Mouse (Mus musculus) lung, postnatal 0 days (tissue): ENCODE measurements around the gene Pcp4. TPM values are rescaled to one million over a fixed set of nuclear protein-coding genes. Genes with fewer than 3 reads are reported as not detected.

Experiments
- ATAC-seq: fragments of 200-750 bp; cut with Nextera tagmentation; 2 replicates; pipeline ENCODE4 v1.8.0; 2017; ENCODE audit warnings: moderate library complexity
- DNase-seq: peaks from one replicate; pipeline ENCODE4 v3.0.0-alpha.2; 2016; ENCODE audit warnings: low spot score
- H3K27ac ChIP-seq: fragments of 300-500 bp; sonication (generic); 2 replicates; pipeline ENCODE4 v1.5.1; 2014; ENCODE audit warnings: antibody characterized with exemption, mild to moderate bottlenecking, low read length, mixed read lengths
- H3K27me3 ChIP-seq: fragments of 300-500 bp; sonication (generic); replicated peaks from 2 replicates; pipeline ENCODE4 v1.6.1; 2014; ENCODE audit warnings: low read length, mixed read lengths; ENCODE audit not compliant: insufficient read depth
- H3K36me3 ChIP-seq: fragments of 300-500 bp; sonication (generic); 2 replicates; pipeline ENCODE4 v1.6.1; 2014; ENCODE audit warnings: low read length, mixed read lengths; ENCODE audit not compliant: insufficient read depth
- H3K4me1 ChIP-seq: fragments of 300-500 bp; sonication (generic); 2 replicates; pipeline ENCODE4 v1.6.1; 2014; ENCODE audit warnings: antibody characterized with exemption, low read depth, low read length, mixed read lengths; ENCODE audit not compliant: insufficient read depth
- H3K4me2 ChIP-seq: fragments of 300-500 bp; sonication (generic); replicated peaks from 2 replicates; pipeline ENCODE4 v1.6.1; 2014; ENCODE audit warnings: low read depth, mild to moderate bottlenecking, low read length, moderate library complexity, mixed read lengths
- H3K4me3 ChIP-seq: fragments of 300-500 bp; sonication (generic); 2 replicates; pipeline ENCODE4 v1.5.1; 2014; ENCODE audit warnings: low read depth, low read length
- H3K9ac ChIP-seq: fragments of 300-500 bp; sonication (generic); replicated peaks from 2 replicates; pipeline ENCODE4 v1.6.1; 2014; ENCODE audit warnings: low read depth, mild to moderate bottlenecking
- H3K9me3 ChIP-seq: fragments of 300-500 bp; sonication (generic); 2 replicates; pipeline ENCODE4 v1.6.1; 2016; ENCODE audit warnings: low read length, mixed read lengths
- CTCF ChIP-seq: IDR thresholded peaks from 2 replicates; pipeline ENCODE4 v1.5.1; 2016; ENCODE audit warnings: antibody characterized with exemption, mild to moderate bottlenecking
- EP300 ChIP-seq: IDR thresholded peaks from 2 replicates; pipeline ENCODE4 v1.6.1; 2016; ENCODE audit warnings: antibody characterized with exemption, mild to moderate bottlenecking, control low read depth
- WGBS: fragments of 180-500 bp; shearing (Covaris S2); extraction: QIAGEN DNeasy Blood & Tissue Kit; methylation state at CpG from one replicate; pipeline ENCODE4 v1.1.7; 2014; 5-methylcytosine and 5-hydroxymethylcytosine counted together
- polyA plus RNA-seq: library from polyadenylated mRNA; unstranded; fragments of >200 nt; fragmentation: Nextera tagmentation; extraction: Ambion mirVana; gene quantifications from 2 replicates; pipeline ENCODE4 v1.2.1, GENCODE M21; 2015

Pcp4 gene
- polyA plus RNA-seq, 1 experiment from 2014 or later, result 0.60 TPM

DNA sequence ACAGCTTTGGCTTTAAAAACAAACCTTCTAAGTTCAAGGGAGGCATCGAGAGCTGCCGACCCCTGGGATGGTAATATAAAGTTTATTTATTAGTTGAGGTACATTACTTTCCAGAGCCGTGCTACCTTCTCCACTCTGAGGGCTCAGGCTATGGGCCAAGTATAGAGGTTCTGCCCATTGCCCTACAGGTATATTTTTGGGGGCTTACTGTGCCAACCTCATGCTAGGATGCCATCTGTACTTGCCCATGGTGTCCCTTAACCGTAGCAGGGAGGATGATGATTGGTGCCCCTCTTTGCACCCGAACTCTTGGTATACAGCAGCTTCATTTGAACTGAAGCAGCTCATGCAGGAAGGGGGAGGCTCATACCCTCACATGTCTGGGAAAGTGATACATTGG lies 9.8 kb upstream of the Pcp4 start:
- Histone ChIP-seq H3K36me3 (no peaks in the 10 kb centered on the region), H3K4me2 (no peak overlapping the region), H3K9me3 (no peaks in the 10 kb centered on the region), H3K27me3 (no peaks in the 10 kb centered on the region), H3K4me1 (no peaks in the 10 kb centered on the region), H3K9ac (no peak overlapping the region), H3K27ac (no peak overlapping the region), H3K4me3 (no peak overlapping the region)
- ATAC-seq, result no peak
- WGBS, result 79% methylated on average over 5 of the region's 5 CpGs
- TF ChIP-seq EP300, result no peak
- no peak for TF ChIP-seq CTCF
- DNase-seq, result no peak

DNA sequence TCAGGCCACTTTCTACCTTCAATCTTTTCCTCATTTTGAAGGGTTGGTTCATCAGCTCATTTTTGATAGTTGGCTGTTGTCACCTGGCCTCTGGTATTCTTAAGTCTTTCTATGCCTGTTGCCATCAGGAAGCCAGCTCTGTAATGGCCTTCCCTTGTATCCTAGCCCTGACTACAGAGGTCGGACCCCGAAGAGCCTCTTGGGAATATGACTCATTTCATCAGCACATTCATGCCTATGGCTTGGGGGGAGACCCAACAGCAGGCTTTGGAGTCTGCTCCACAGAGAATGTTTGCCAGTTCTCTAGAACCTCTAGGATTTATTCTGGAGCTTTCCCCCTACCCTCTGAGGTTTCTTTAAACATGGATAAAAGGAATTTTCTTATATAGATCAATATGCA lies 8.1 kb upstream of the Pcp4 start:
- WGBS, result 80% methylated on average over 2 of the region's 2 CpGs
- Histone ChIP-seq H3K4me1 (no peaks in the 10 kb centered on the region), H3K27ac (no peak overlapping the region), H3K4me3 (no peak overlapping the region), H3K9me3 (no peaks in the 10 kb centered on the region), H3K9ac (no peak overlapping the region), H3K4me2 (no peak overlapping the region), H3K27me3 (no peaks in the 10 kb centered on the region), H3K36me3 (no peaks in the 10 kb centered on the region)
- ATAC-seq (no peak), DNase-seq (no peak)
- no peak for TF ChIP-seq EP300
- TF ChIP-seq CTCF, result no peak

DNA sequence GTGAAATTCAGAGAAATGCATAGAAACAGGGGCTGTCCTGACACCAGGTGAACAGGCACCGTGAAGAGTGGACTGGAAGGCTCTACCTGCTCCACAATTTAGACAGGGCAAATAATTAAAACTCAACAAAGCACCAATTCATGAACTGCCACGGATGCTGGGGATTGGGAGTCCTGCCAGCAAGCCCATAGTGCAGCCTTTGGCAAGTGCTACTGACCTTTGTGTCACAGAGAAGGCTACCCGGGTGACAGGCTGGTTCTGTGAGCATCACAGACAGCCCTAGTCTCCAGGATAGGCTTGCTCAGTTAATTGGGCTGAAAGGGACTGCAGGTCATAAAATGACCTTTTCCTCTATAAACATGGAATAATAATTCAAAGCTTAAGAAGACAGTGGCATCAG lies 6.6 kb upstream of the Pcp4 start:
- DNase-seq, result no peak
- Histone ChIP-seq H3K36me3 (no peaks in the 10 kb centered on the region), H3K4me2 (no peak overlapping the region), H3K27ac (no peak overlapping the region), H3K9me3 (no peaks in the 10 kb centered on the region), H3K27me3 (no peaks in the 10 kb centered on the region), H3K4me1 (no peaks in the 10 kb centered on the region), H3K9ac (no peak overlapping the region), H3K4me3 (no peak overlapping the region)
- ATAC-seq, result no peak
- no peak for TF ChIP-seq CTCF
- no peak for TF ChIP-seq EP300
- 36% methylated on average over 3 of the region's 3 CpGs for WGBS

DNA sequence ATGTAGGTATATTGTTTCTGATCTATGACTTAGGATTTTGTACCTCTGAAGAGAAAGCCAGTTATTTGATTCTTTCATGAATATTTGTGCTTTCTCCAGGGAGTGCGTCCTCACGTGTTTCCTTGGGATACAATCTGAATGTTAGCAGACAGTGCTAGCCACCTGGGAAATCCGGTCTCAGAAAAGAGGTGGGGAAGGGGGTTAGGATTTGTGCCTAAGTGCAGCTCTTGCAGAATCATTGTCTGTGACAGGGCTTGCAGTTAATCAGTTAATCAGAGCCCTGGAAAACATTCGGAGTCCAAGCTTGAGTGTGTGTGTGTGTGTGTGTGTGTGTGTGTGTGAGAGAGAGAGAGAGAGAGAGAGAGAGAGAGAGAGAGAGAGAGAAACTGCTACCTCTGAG lies 605 bp downstream of the Pcp4 start:
- Histone ChIP-seq H3K9me3 (no peaks in the 10 kb centered on the region), H3K4me1 (no peaks in the 10 kb centered on the region; the same call in 1 of the 2 replicates), H3K4me3 (no peak overlapping the region), H3K4me2 (no peak overlapping the region), H3K27me3 (no peaks in the 10 kb centered on the region), H3K9ac (no peak overlapping the region), H3K36me3 (no peaks in the 10 kb centered on the region), H3K27ac (no peak overlapping the region)
- TF ChIP-seq EP300 (no peak), CTCF (no peak)
- DNase-seq (no peak), ATAC-seq (no peak)
- WGBS, result 46% methylated on average over 4 of the region's 4 CpGs

GRCm38 (mm10) chr16:96468698-96469097 lies 1.3 kb downstream of the Pcp4 start:
- DNase-seq (no peak), ATAC-seq (no peak)
- Histone ChIP-seq H3K9me3 (no peaks in the 10 kb centered on the region), H3K4me2 (no peak overlapping the region), H3K4me1 (no peaks in the 10 kb centered on the region; the same call in 1 of the 2 replicates), H3K4me3 (no peak overlapping the region), H3K36me3 (no peaks in the 10 kb centered on the region), H3K27me3 (no peaks in the 10 kb centered on the region), H3K27ac (no peak overlapping the region), H3K9ac (no peak overlapping the region)
- WGBS, result 65% methylated on average over 4 of the region's 4 CpGs
- TF ChIP-seq EP300 (no peak), CTCF (no peak)

DNA sequence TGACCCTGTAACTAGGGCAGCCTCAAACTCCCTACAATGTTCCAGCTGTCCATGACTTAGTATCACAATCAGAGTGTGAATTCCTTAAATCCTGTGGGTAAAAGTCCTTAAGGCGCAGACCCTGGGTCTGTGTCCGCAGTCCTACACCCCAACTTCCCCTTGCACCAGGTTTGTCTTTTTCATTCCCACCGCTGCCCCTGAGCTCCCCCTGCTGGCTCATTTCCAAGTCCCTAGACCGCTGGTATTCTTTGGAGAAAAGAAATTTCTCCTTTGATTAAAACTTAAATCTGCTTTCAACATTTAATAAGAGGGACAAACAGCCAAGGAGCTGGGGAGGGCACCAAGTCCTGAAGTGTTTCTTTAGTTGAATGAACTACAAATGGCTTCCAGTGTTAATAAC lies 2.2 kb downstream of the Pcp4 start:
- H3K4me2 ChIP-seq, result no peak overlapping the region
- H3K9me3 ChIP-seq, result no peaks in the 10 kb centered on the region
- H3K36me3 ChIP-seq, result no peaks in the 10 kb centered on the region
- no peak overlapping the region for H3K27ac ChIP-seq
- WGBS, result 36% methylated on average over 4 of the region's 4 CpGs
- TF ChIP-seq CTCF, result peak; percentile 30
- TF ChIP-seq EP300, result no peak
- no peak for DNase-seq
- ATAC-seq, result no peak
- H3K4me1 ChIP-seq, result no peaks in the 10 kb centered on the region; the same call in 1 of the 2 replicates
- no peak overlapping the region for H3K4me3 ChIP-seq
- H3K27me3 ChIP-seq, result no peaks in the 10 kb centered on the region
- no peak overlapping the region for H3K9ac ChIP-seq

DNA sequence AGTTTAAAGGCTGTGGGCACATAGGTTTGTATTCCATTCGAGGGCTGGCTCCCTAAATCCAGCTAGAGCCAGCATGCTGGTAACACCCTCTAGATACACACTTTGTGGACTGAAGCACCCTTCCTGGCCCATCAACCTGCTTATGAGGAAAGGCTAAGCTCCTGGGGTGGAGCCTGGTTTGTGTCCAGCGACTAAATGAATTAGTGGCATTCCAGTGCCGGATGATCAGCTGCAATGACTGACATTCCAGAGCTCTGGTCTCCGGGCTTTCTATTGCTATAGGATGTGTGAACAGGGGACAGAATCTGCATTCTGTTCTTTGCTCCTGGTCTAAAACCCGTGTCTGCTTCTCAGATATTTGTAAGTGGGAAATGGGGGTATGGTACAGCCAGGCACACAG lies 5.0 kb downstream of the Pcp4 start:
- H3K9ac ChIP-seq, result no peak overlapping the region
- no peaks in the 10 kb centered on the region; the same call in 1 of the 2 replicates for H3K4me1 ChIP-seq
- ATAC-seq (peak; percentile 47), DNase-seq (peak; percentile 44)
- TF ChIP-seq EP300 (no peak), CTCF (no peak)
- H3K4me3 ChIP-seq, result no peak overlapping the region
- no peak overlapping the region for H3K4me2 ChIP-seq
- H3K27me3 ChIP-seq, result no peaks in the 10 kb centered on the region
- WGBS, result 17% methylated on average over 5 of the region's 5 CpGs
- H3K9me3 ChIP-seq, result no peaks in the 10 kb centered on the region
- no peaks in the 10 kb centered on the region for H3K36me3 ChIP-seq
- H3K27ac ChIP-seq, result no peak overlapping the region
